Mouse (Mus musculus) megakaryocyte-erythroid progenitor cell, adult 5-6 weeks (primary cell): Measurements from ENCODE around the gene Nkap. TPM values are rescaled to one million over a fixed set of nuclear protein-coding genes. Genes with fewer than 3 reads are reported as not detected.
"Not testable (repeated sequence)": the region's sequence is repeated elsewhere in the genome, so short reads cannot be mapped to it uniquely, and the experiment has no call there.

ENCODE experiments used
- ATAC-seq: replicated peaks from 2 replicates; pipeline ENCODE4 v1.8.0; 2016; ENCODE audit warnings: mild to moderate bottlenecking, inconsistent platforms; ENCODE audit not compliant: severe bottlenecking, poor library complexity, low FRiP score, low TSS enrichment
- total RNA-seq, 2 experiments: library from RNA; stranded (forward) in 1 of 2; stranded (reverse) in 1 of 2; fragments of 200-1000, 215-1000 nt in 1 of 2; fragments of >200 nt in 1 of 2; fragmentation: Nextera tagmentation in 1 of 2; gene quantifications; 2 replicates each; pipeline ENCODE4 v1.2.3; 2014 to 2017

The Nkap gene
- total RNA-seq (2014; fragmentation: Nextera tagmentation) = 20.1 and 22.4 TPM in 2 replicates
- total RNA-seq (2017) = 45.9 and 70.9 TPM in 2 replicates

GRCm38 (mm10) chrX:37126671-37127358 lies at the start of gene Nkap:
Nkap (plus strand) TSS chrX:37126795.
- peak; percentile 81 for ATAC-seq

- ATAC-seq = not testable (repeated sequence)
Measured at GRCm38 (mm10) chrX:37080345-37080744, 46.2 kb upstream of the Nkap start.

GRCm38 (mm10) chrX:37081194-37081593 lies 45.4 kb upstream of the Nkap start:
- ATAC-seq = no peak

- peak; percentile 20; the same call in 1 of the 2 replicates for ATAC-seq
Measured at GRCm38 (mm10) chrX:37084318-37084926, 42.2 kb upstream of the Nkap start.

- ATAC-seq = peak; percentile 93
Measured at GRCm38 (mm10) chrX:37084927-37085660, 41.5 kb upstream of the Nkap start, which contains the start of gene Rpl39. Rpl39 (minus strand) TSS chrX:37085402.

GRCm38 (mm10) chrX:37085665-37086064 lies 40.9 kb upstream of the Nkap start:
- peak; percentile 39 for ATAC-seq

- ATAC-seq = no peak
Measured at GRCm38 (mm10) chrX:37088778-37089177, 37.8 kb upstream of the Nkap start.

GRCm38 (mm10) chrX:37091457-37091856 lies 35.1 kb upstream of the Nkap start:
- no peak for ATAC-seq

GRCm38 (mm10) chrX:37095106-37095768 lies 31.4 kb upstream of the Nkap start:
- no peak for ATAC-seq

GRCm38 (mm10) chrX:37098681-37099080 lies 27.9 kb upstream of the Nkap start:
- no peak for ATAC-seq

GRCm38 (mm10) chrX:37103826-37104225 lies 22.8 kb upstream of the Nkap start:
- no peak for ATAC-seq

- peak; percentile 91 for ATAC-seq
Measured at GRCm38 (mm10) chrX:37109526-37110192, 16.9 kb upstream of the Nkap start.

GRCm38 (mm10) chrX:37110193-37110880 lies 16.3 kb upstream of the Nkap start, which contains the start of gene Upf3b:
Upf3b (minus strand) TSS chrX:37110322.
- ATAC-seq = peak; percentile 99

- no peak for ATAC-seq
Measured at GRCm38 (mm10) chrX:37110881-37111193, 15.8 kb upstream of the Nkap start.

- no peak for ATAC-seq
Measured at GRCm38 (mm10) chrX:37117085-37117484, 9.5 kb upstream of the Nkap start.

GRCm38 (mm10) chrX:37119585-37119984 lies 7.0 kb upstream of the Nkap start:
- ATAC-seq = no peak

- no peak for ATAC-seq
Measured at GRCm38 (mm10) chrX:37120212-37120611, 6.4 kb upstream of the Nkap start.

- no peak for ATAC-seq
Measured at GRCm38 (mm10) chrX:37125511-37125910, 1.1 kb upstream of the Nkap start.

GRCm38 (mm10) chrX:37141732-37142131 lies 15.1 kb downstream of the Nkap start:
- no peak for ATAC-seq
